Mouse (Mus musculus) small intestine, adult 2 months (tissue): ENCODE measurements around the gene Smarcal1.

Experiments
- CTCF ChIP-seq: fragments of 200-500 bp; IDR thresholded peaks from 2 replicates; pipeline ENCODE4 v1.5.1; 2012; ENCODE audit warnings: low read depth, mild to moderate bottlenecking, control low read depth, inconsistent platforms, low read length, moderate library complexity, mixed read lengths; ENCODE audit not compliant: insufficient replicate concordance, insufficient read length; ENCODE audit errors: extremely low read depth
- POLR2A ChIP-seq: fragments of 200-500 bp; IDR thresholded peaks from 2 replicates; pipeline ENCODE4 v1.6.1; 2012; ENCODE audit warnings: low read depth, mild to moderate bottlenecking, control low read depth, inconsistent platforms, low read length, moderate library complexity

DNA sequence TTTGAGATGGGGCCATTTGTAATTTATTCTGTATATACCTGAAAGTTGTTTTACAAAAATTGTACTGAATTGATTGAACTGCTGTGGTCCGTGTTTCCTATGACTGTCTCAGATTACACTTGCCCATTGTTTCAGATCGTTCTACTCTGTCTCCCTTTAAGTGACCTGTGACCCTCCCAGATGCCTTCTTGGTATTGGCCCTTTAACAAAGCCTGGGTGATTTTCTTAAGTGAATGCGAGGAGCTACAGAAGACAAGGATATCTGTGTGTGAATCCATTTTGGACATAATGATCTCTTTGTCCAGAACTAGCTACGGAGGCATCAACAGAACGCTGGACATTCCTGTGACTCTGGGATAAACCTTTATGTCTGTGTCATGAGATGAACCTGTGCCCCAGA lies 52.2 kb downstream of the Smarcal1 start:
- TF ChIP-seq CTCF, result no peak
- no peak for TF ChIP-seq POLR2A
